Mouse (Mus musculus): ENCODE measurements at regions not wholly inside any gene's neighbourhood (a gene's known extent, or its start where the extent isn't known, plus 50 kb on each side); places are given as distances from the start of the nearest gene placed in this dataset.

DNA sequence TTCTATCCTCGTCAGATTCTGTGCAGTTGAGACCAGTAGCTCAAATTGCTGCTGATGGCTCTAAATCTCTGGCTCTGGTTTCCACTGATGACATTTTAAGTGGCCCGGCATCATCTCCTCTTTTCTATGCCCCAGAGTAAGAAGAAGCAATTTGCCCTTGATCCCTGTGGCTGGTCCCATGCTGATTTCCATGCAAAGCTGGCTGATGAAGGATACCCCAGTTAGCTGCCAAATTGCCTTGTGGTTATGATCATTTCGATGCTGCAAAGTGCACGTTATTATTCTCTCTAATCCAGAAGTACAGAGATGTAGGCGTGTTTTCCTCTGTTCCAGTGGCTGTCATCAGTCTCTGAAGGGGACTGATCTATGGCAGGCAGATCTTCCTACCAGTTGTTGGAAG lies 177.3 kb downstream of the Hhipl2 start:
- no peak for TF ChIP-seq CTCF (IDR thresholded peaks at IDR 0.05; ENCODE audit: low read depth, low read length)
- TF ChIP-seq POLR2AphosphoS5 (IDR thresholded peaks at IDR 0.05; ENCODE audit: insufficient replicate concordance, low read depth, low read length): no peak
